Mouse (Mus musculus): ENCODE measurements around the gene Vmn1r51. TPM values are rescaled to one million over a fixed set of nuclear protein-coding genes. Genes with fewer than 3 reads are reported as not detected.
"Not testable (repeated sequence)": the region's sequence is repeated elsewhere in the genome, so short reads cannot be mapped to it uniquely, and the experiment has no call there.

The Vmn1r51 gene
- polyA plus RNA-seq (2015; fragmentation: Nextera tagmentation; extraction: Ambion mirVana): not detected in 2 replicates

DNA sequence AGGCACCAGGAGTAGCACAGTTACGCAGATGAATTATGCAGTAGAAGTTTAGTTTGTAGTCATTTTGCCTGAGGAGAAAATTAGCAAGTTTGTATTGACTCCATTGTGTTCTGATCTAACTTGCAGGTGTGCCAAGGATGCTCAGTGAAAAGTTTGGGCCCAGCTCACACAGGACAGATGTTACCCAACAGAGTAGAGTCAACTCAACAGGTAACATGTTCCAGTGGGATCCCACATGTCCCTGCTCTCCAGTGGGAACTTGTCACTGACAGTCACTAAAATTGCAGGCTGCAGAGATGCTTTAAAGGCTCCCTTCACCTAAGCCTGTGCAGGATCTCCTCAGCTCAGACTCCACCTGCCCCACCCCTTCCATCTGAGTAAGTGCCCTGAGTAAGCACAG is at the start of gene Vmn1r51:
TSS of gene Vmn1r51 (plus strand) at position 301 of the 400 bp plus-strand sequence.
- not testable (repeated sequence) for H3K27ac ChIP-seq; H3K4me1 ChIP-seq; H3K36me3 ChIP-seq; H3K9ac ChIP-seq; H3K4me2 ChIP-seq; H3K9me3 ChIP-seq; H3K27me3 ChIP-seq; H3K4me3 ChIP-seq; ATAC-seq (ENCODE audit: borderline replicate concordance, extremely low read depth, low FRiP score, low TSS enrichment)
- 91% methylated on average over 1 of the region's 1 CpGs for WGBS

DNA sequence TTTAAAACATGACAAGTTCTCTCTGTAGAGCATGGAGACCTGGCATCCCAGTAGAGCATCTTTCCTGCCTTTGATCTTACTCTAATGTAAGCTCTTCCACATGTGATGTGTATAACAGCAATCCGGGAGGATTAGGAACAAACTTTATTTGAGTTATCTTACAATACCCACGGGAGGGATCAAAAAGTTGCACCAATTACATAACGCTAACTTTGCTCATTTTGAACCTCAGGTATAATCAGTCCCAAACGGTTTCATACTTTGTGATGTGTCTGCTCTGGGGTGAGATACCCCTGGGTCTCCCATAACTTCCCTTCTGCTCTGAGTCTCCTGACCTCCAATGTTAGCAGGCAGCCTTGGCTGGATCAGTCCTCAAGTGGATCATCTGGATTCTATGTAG is 44.0 kb upstream of the Vmn1r51 start, which contains the start of gene Vmn1r49:
TSS of gene Vmn1r49 (minus strand) at position 101 of the 400 bp plus-strand sequence.
- H3K9ac ChIP-seq: no peak within 1 kb of the TSS
- H3K4me2 ChIP-seq: no peak within 1 kb of the TSS
- H3K27me3 ChIP-seq: no peaks in the 10 kb centered on the region
- no peaks in the 10 kb centered on the region for H3K4me1 ChIP-seq
- no peak for ATAC-seq (ENCODE audit: borderline replicate concordance, extremely low read depth, low FRiP score, low TSS enrichment)
- H3K9me3 ChIP-seq: no peaks in the 10 kb centered on the region
- H3K4me3 ChIP-seq: no peak within 1 kb of the TSS
- H3K36me3 ChIP-seq: no peaks in the 10 kb centered on the region
- 65% methylated on average over 4 of the region's 4 CpGs for WGBS
- H3K27ac ChIP-seq: no peak within 1 kb of the TSS

DNA sequence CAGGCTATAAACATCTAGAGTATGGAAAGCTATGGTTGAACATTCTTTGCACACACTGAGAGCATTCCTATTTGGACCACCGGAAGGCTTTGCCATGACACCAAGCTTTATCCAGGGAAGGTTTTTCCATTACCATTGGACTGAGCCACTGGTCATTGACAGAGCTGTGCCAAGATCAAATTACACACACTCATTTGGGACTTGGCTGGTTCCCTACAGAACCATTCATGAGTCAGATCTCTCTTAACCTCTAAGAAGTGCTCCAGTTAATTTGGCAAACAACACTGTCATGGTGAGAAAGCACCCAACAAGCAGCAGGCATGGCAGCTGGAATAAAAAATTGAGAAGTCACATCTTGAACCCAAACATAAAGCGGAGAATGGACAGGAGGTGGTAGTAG is 21.8 kb upstream of the Vmn1r51 start:
- ATAC-seq (ENCODE audit: borderline replicate concordance, extremely low read depth, low FRiP score, low TSS enrichment): no peak
- no peak overlapping the region for H3K4me3 ChIP-seq
- no peaks in the 10 kb centered on the region for H3K4me1 ChIP-seq
- no peak overlapping the region for H3K27ac ChIP-seq
- WGBS: 85% methylated on average over 2 of the region's 2 CpGs
- H3K36me3 ChIP-seq: no peaks in the 10 kb centered on the region
- H3K9ac ChIP-seq: no peak overlapping the region
- no peak overlapping the region for H3K4me2 ChIP-seq
- H3K27me3 ChIP-seq: no peaks in the 10 kb centered on the region
- H3K9me3 ChIP-seq: no peaks in the 10 kb centered on the region

DNA sequence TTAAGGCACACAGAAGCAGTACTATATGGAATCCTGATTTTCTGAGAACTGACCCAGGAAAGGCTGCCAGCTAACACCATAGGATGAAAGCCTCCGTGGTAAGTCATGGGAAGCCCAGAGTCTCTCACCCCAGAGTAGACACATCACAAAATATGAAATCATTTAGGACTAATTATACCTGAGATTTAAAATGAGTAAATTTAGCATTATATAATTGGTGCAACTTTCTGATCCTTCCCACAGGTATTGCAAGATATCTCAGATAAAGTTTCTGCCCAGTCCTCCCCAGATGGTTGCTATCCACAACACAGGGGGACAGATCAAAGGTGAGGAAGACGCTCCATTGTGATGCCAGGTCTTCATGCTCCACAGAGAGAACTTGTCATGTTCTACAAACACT is 21.3 kb upstream of the Vmn1r51 start, which contains the start of gene Vmn1r50:
TSS of gene Vmn1r50 (plus strand) at position 301 of the 400 bp plus-strand sequence.
- Histone ChIP-seq H3K9ac (no peak within 1 kb of the TSS), H3K36me3 (no peaks in the 10 kb centered on the region), H3K9me3 (no peaks in the 10 kb centered on the region), H3K27me3 (no peaks in the 10 kb centered on the region), H3K27ac (no peak within 1 kb of the TSS), H3K4me2 (no peak within 1 kb of the TSS), H3K4me1 (no peaks in the 10 kb centered on the region), H3K4me3 (no peak within 1 kb of the TSS)
- no peak for ATAC-seq (ENCODE audit: borderline replicate concordance, extremely low read depth, low FRiP score, low TSS enrichment)
- WGBS: 62% methylated on average over 2 of the region's 2 CpGs

DNA sequence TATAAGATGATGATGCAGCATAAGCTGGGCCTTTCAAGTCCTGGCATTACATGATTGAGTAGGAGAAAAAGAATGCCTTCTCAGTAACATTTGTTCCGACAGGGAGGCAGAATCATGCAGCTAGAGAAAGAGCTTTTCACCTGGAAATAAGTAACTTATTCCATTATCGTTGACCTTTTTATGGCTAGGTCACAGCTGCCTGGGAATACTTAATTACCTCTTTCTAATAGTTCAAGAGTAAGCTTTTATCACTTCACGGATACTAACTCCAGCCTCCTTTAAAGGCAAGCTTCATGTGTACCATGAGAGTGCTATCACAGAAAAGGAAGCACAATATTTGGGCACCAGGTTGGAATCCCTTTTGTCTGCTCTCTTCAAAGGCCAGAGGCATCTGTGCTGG is 37.7 kb downstream of the Vmn1r51 start:
- no peak overlapping the region for H3K4me3 ChIP-seq
- no peaks in the 10 kb centered on the region for H3K9me3 ChIP-seq
- no peak overlapping the region for H3K27ac ChIP-seq
- no peak overlapping the region for H3K9ac ChIP-seq
- H3K36me3 ChIP-seq: no peaks in the 10 kb centered on the region
- H3K27me3 ChIP-seq: no peaks in the 10 kb centered on the region
- no peak for ATAC-seq (ENCODE audit: borderline replicate concordance, extremely low read depth, low FRiP score, low TSS enrichment)
- 63% methylated on average over 3 of the region's 3 CpGs for WGBS
- no peaks in the 10 kb centered on the region for H3K4me1 ChIP-seq
- no peak overlapping the region for H3K4me2 ChIP-seq

DNA sequence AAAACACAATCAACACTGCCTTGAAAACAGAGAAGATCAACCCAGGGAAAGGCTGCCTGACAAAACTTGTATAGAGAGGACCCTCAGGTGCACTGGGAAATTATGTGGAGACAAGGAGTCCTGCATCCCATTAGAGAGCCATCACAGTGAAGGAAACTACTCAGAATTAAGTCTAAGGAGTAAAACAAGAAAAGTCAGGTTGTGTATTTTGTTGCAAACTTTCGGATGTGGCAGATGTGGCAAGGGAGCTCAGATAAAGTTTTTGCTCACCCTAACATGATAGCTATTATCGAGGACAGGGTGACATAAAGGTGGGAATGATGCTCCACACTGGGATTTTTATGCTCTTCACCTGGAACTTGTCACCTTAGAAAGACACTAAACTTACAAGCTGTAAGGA is 52.1 kb downstream of the Vmn1r51 start, which contains the start of gene Vmn1r52:
TSS of gene Vmn1r52 (plus strand) at position 301 of the 400 bp plus-strand sequence.
- Histone ChIP-seq H3K9ac (no peak within 1 kb of the TSS), H3K4me2 (no peak within 1 kb of the TSS), H3K27me3 (no peaks in the 10 kb centered on the region), H3K27ac (no peak within 1 kb of the TSS), H3K4me1 (no peaks in the 10 kb centered on the region), H3K4me3 (no peak within 1 kb of the TSS), H3K36me3 (no peaks in the 10 kb centered on the region), H3K9me3 (no peaks in the 10 kb centered on the region)
- 59% methylated on average over 2 of the region's 2 CpGs for WGBS
- no peak for ATAC-seq (ENCODE audit: borderline replicate concordance, extremely low read depth, low FRiP score, low TSS enrichment)

Other genes starting within 250 kb of the Vmn1r51 start
- not detected in 2 replicates for gene Vmn1r42, start 246.2 kb upstream of the Vmn1r51 start, polyA plus RNA-seq (2015; fragmentation: Nextera tagmentation; extraction: Ambion mirVana)
- 0.01 TPM in 1 of 2 replicates, not detected in the other for gene Vmn1r43, start 246.2 kb upstream of the Vmn1r51 start, polyA plus RNA-seq (2015; fragmentation: Nextera tagmentation; extraction: Ambion mirVana)
- not detected in 2 replicates for gene Vmn1r44, start 238.9 kb upstream of the Vmn1r51 start, polyA plus RNA-seq (2015; fragmentation: Nextera tagmentation; extraction: Ambion mirVana)
- gene Vmn1r45, start 182.0 kb upstream of the Vmn1r51 start, polyA plus RNA-seq (2015; fragmentation: Nextera tagmentation; extraction: Ambion mirVana): not detected in 2 replicates
- not detected in 2 replicates for gene Vmn1r46, start 153.3 kb upstream of the Vmn1r51 start, polyA plus RNA-seq (2015; fragmentation: Nextera tagmentation; extraction: Ambion mirVana)
- not detected in 2 replicates for gene Vmn1r47, start 106.4 kb upstream of the Vmn1r51 start, polyA plus RNA-seq (2015; fragmentation: Nextera tagmentation; extraction: Ambion mirVana)
- gene Vmn1r48, start 85.8 kb upstream of the Vmn1r51 start, polyA plus RNA-seq (2015; fragmentation: Nextera tagmentation; extraction: Ambion mirVana): not detected in 2 replicates
- not detected in 2 replicates for gene Vmn1r49, start 44.1 kb upstream of the Vmn1r51 start, polyA plus RNA-seq (2015; fragmentation: Nextera tagmentation; extraction: Ambion mirVana)
- gene Vmn1r50, start 21.2 kb upstream of the Vmn1r51 start, polyA plus RNA-seq (2015; fragmentation: Nextera tagmentation; extraction: Ambion mirVana): not detected in 2 replicates
- not detected in 2 replicates for gene Vmn1r52, start 52.2 kb downstream of the Vmn1r51 start, polyA plus RNA-seq (2015; fragmentation: Nextera tagmentation; extraction: Ambion mirVana)
- gene V1ra8, start 80.2 kb downstream of the Vmn1r51 start, polyA plus RNA-seq (2015; fragmentation: Nextera tagmentation; extraction: Ambion mirVana): not detected in 2 replicates
- gene Vmn1r53, start 101.8 kb downstream of the Vmn1r51 start, polyA plus RNA-seq (2015; fragmentation: Nextera tagmentation; extraction: Ambion mirVana): 0.14 TPM in 1 of 2 replicates, not detected in the other
- not detected in 2 replicates for gene Vmn1r54, start 123.7 kb downstream of the Vmn1r51 start, polyA plus RNA-seq (2015; fragmentation: Nextera tagmentation; extraction: Ambion mirVana)
- not detected in 2 replicates for gene BC048671, start 178.6 kb downstream of the Vmn1r51 start, polyA plus RNA-seq (2015; fragmentation: Nextera tagmentation; extraction: Ambion mirVana)
- gene Chst13, start 202.6 kb downstream of the Vmn1r51 start, polyA plus RNA-seq (2015; fragmentation: Nextera tagmentation; extraction: Ambion mirVana): 0.11 TPM in 1 of 2 replicates, not detected in the other
- gene Uroc1, start 210.7 kb downstream of the Vmn1r51 start, polyA plus RNA-seq (2015; fragmentation: Nextera tagmentation; extraction: Ambion mirVana): 0.25 TPM in 1 of 2 replicates, not detected in the other
- gene Zxdc, start 246.9 kb downstream of the Vmn1r51 start, polyA plus RNA-seq (2015; fragmentation: Nextera tagmentation; extraction: Ambion mirVana): 7.5 and 7.6 TPM in 2 replicates